Mouse (Mus musculus) liver, embryonic 13.5 days (tissue): Measurements from ENCODE around the gene Popdc2. TPM values are rescaled to one million over a fixed set of nuclear protein-coding genes. Genes with fewer than 3 reads are reported as not detected.
A peak's percentile ranks its signal among the peaks of the same experiment; 100 is the strongest.

Experiments used
- ATAC-seq: fragments of 200-750 bp; cut with Nextera tagmentation; 2 replicates; pipeline ENCODE4 v1.8.0; 2017; ENCODE audit warnings: low read depth, mild to moderate bottlenecking, moderate number of reproducible peaks, moderate library complexity
- DNase-seq: peaks from one replicate; pipeline ENCODE4 v3.0.0; 2022
- H3K27ac ChIP-seq: fragments of 300-500 bp; sonication (generic); 2 replicates; pipeline ENCODE4 v1.5.1; 2015; ENCODE audit warnings: moderate library complexity, mild to moderate bottlenecking, inconsistent platforms
- H3K27me3 ChIP-seq: fragments of 300-500 bp; sonication (generic); 2 replicates; pipeline ENCODE4 v1.6.1; 2015; ENCODE audit warnings: mild to moderate bottlenecking, inconsistent platforms
- H3K36me3 ChIP-seq: fragments of 300-500 bp; sonication (generic); 2 replicates; pipeline ENCODE4 v1.6.1; 2015; ENCODE audit warnings: mild to moderate bottlenecking, inconsistent platforms
- H3K4me1 ChIP-seq: fragments of 300-500 bp; sonication (generic); replicated peaks from 2 replicates; pipeline ENCODE4 v1.6.1; 2015; ENCODE audit warnings: inconsistent platforms
- H3K4me2 ChIP-seq: fragments of 300-500 bp; sonication (generic); 2 replicates; pipeline ENCODE4 v1.6.1; 2015; ENCODE audit warnings: inconsistent platforms, mild to moderate bottlenecking, moderate library complexity
- H3K4me3 ChIP-seq: fragments of 300-500 bp; sonication (generic); replicated peaks from 2 replicates; pipeline ENCODE4 v1.5.1; 2015; ENCODE audit warnings: mild to moderate bottlenecking, inconsistent platforms
- H3K9ac ChIP-seq: fragments of 300-500 bp; sonication (generic); 2 replicates; pipeline ENCODE4 v1.6.1; 2015; ENCODE audit warnings: mild to moderate bottlenecking, inconsistent platforms
- H3K9me3 ChIP-seq: fragments of 300-500 bp; sonication (generic); replicated peaks from 2 replicates; pipeline ENCODE4 v1.6.1; 2016; ENCODE audit warnings: inconsistent platforms
- WGBS: fragments of 180-500 bp; shearing (Covaris S2); methylation state at CpG from one replicate; pipeline ENCODE4 v1.1.7; 2015; ENCODE audit not compliant: insufficient replicate concordance; 5-methylcytosine and 5-hydroxymethylcytosine counted together
- polyA plus RNA-seq: library from polyadenylated mRNA; unstranded; fragments of >200 nt; fragmentation: Nextera tagmentation; extraction: Ambion mirVana; gene quantifications from 2 replicates; pipeline ENCODE4 v1.2.1, GENCODE M21; 2015

Popdc2 gene
- polyA plus RNA-seq, 1 experiment from 2014 or later = 24.2 TPM

DNA sequence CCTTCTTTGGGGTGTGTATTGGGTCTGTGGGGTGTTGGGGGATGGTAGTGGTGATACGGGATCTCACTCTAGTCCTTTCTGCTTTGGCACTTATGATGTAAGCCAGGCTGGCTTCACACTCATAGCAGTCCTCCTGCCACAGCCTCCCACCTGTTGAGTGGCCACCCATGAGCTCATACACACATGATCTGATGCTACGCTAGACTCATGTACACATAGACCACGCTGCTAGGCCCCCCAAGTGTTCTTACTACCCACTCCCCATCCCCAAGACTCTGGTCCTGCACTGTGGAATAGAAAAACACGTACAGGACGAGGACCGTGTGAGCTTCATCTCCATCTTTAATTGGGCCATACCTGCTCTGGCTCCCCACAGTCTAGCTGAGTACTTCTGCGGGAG lies 7.0 kb downstream of the Popdc2 start:
- no peak for DNase-seq
- H3K4me1 ChIP-seq = peaks cover 80% of the 10 kb centered on the region
- peak overlapping the region; percentile 97 for H3K27ac ChIP-seq
- ATAC-seq = no peak
- WGBS = 78% methylated on average over 7 of the region's 7 CpGs
- H3K4me2 ChIP-seq = no peak overlapping the region
- no peaks in the 10 kb centered on the region for H3K36me3 ChIP-seq
- 0 out of 2 replicates have a peak overlapping the region, but pooled peaks have one; percentile 11 for H3K9ac ChIP-seq
- H3K27me3 ChIP-seq = no peaks in the 10 kb centered on the region
- no peak overlapping the region for H3K4me3 ChIP-seq
- no peaks in the 10 kb centered on the region for H3K9me3 ChIP-seq

DNA sequence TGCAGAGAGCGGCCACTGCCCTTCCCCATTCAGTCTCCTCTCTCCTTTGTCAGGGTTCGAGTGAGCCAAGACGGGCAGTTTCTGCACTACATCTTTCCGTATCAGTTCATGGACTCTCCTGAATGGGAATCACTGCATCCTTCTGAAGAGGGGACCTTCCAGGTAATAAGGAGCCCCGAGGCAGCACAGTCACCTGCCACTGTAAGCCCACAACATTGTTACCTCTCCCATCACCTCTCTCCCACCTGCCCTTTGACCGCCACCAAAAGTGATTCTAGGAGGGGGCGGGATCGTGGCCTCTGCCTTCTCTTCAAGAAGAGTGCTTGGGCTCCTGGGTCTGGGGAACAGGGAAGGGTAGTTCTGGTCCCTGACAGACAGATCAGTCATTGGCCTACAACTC lies 7.4 kb downstream of the Popdc2 start:
- H3K4me1 ChIP-seq = peaks cover 80% of the 10 kb centered on the region
- H3K27me3 ChIP-seq = no peaks in the 10 kb centered on the region
- 0 out of 2 replicates have a peak overlapping the region, but pooled peaks have one; percentile 11 for H3K9ac ChIP-seq
- no peaks in the 10 kb centered on the region for H3K9me3 ChIP-seq
- H3K27ac ChIP-seq = peak overlapping the region; percentile 97
- no peaks in the 10 kb centered on the region for H3K36me3 ChIP-seq
- 82% methylated on average over 8 of the region's 8 CpGs for WGBS
- no peak overlapping the region for H3K4me3 ChIP-seq
- no peak overlapping the region for H3K4me2 ChIP-seq
- no peak for ATAC-seq
- DNase-seq = no peak

DNA sequence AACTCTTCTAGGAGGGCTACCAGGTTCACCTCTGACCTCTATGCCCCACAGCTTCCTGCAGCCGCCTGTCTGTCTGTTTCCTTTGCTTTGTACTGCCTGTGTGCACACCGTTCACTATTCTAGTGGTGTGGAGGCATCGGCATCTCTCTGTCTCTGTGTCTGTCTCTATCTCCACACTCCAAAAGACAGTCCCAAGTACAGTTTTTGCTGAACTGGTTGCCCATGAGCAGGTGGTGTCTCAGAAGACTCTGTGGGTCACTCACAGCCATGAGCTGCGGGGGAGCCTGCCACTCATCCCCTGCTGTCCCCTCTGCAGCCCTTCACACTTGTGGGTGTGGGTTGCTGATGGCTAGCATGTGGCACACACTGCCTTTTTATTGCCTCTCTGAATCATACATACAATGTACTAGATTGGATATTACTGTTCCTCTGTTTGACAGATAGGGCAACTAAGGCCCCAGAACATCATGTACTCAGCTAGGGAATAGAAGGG lies 8.0 kb downstream of the Popdc2 start:
- no peaks in the 10 kb centered on the region for H3K36me3 ChIP-seq
- 75% methylated on average over 4 of the region's 4 CpGs for WGBS
- peaks cover 82% of the 10 kb centered on the region for H3K4me1 ChIP-seq
- H3K27me3 ChIP-seq = no peaks in the 10 kb centered on the region
- no peak overlapping the region for H3K4me2 ChIP-seq
- H3K9me3 ChIP-seq = no peaks in the 10 kb centered on the region
- ATAC-seq (no peak), DNase-seq (no peak)
- no peak overlapping the region for H3K4me3 ChIP-seq
- peak overlapping the region; percentile 97 for H3K27ac ChIP-seq
- peak overlapping the region; percentile 84; the same call in 1 of the 2 replicates for H3K9ac ChIP-seq

DNA sequence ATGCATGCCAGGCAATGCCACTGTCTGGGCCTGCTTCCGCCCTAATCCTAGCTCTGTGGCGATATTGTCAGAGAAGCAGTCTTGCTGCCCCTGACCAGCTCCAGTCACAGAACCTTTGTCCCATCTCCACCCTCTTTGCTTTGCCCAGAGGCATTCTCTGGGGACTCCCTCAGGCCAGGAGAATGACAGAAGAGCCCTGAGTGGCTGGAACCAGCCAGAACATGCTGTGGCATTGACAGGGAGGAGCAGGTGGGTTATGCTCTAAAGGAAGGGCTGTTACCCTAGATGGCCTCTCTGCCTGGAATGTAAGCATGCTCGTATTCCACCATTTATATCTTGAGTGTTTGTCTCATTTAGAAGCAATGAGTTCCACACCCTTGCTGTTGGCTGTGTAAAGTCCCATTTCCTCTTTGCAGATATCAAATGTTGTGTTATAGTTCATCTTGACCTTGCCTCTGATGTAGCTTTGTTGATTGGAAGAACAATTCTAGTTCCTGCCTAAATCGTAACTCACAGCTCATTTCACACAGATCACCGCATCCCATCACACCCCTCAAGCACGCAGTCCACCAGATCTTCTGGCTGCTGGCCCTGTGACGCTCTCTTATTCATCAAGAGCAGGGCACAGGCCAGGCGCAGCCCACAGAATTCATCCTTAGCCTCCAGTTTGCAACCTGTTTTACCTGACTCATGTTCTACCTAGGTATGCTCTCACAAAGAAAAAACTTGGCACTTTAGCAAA lies 8.8 kb downstream of the Popdc2 start:
- H3K27me3 ChIP-seq = no peaks in the 10 kb centered on the region
- H3K27ac ChIP-seq = peak overlapping the region; percentile 97
- ATAC-seq (no peak), DNase-seq (no peak)
- H3K4me3 ChIP-seq = peak overlapping the region; percentile 68
- peak overlapping the region; percentile 67 for H3K4me2 ChIP-seq
- no peaks in the 10 kb centered on the region for H3K9me3 ChIP-seq
- WGBS = 78% methylated on average over 8 of the region's 8 CpGs
- peak overlapping the region; percentile 84 for H3K9ac ChIP-seq
- no peaks in the 10 kb centered on the region for H3K36me3 ChIP-seq
- peaks cover 82% of the 10 kb centered on the region for H3K4me1 ChIP-seq

DNA sequence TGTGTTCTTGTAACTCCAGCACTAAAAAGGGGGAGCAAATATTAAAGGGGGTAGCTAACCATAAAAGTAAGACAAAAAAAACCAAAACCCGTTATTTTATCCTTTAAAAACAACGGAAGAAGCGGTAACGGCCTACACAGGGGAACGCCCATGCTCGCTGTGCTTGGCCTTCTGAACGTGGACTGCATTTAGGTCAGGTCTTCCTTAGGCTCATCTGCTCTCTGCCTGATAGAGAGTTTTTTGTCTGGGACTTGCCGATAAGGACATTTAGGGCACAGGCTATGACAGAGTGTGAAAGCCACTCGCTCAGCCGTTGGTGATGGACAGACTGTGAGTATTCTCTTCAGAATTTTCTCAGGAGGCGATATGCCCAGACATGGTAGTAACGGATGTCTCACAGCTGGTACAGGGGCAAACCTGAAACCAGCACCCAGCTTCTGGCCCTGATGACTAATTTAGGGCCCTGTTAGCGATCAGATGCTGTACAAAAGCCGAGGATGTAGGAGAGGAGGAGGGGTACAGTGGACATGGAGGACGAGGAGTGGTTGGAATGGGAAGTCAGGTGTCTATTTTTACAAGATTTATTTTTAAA lies 9.8 kb downstream of the Popdc2 start:
- H3K9me3 ChIP-seq = no peaks in the 10 kb centered on the region
- ATAC-seq (peak; percentile 94), DNase-seq (peak; percentile 88)
- no peaks in the 10 kb centered on the region for H3K27me3 ChIP-seq
- peaks cover 85% of the 10 kb centered on the region for H3K4me1 ChIP-seq
- H3K36me3 ChIP-seq = 0 out of 2 replicates have a peak, but pooled peaks cover 2% of the 10 kb centered on the region
- H3K4me3 ChIP-seq = peak overlapping the region; percentile 68
- H3K9ac ChIP-seq = peak overlapping the region; percentile 84
- H3K27ac ChIP-seq = peak overlapping the region; percentile 97
- peak overlapping the region; percentile 67 for H3K4me2 ChIP-seq
- WGBS = 19% methylated on average over 15 of the region's 15 CpGs

DNA sequence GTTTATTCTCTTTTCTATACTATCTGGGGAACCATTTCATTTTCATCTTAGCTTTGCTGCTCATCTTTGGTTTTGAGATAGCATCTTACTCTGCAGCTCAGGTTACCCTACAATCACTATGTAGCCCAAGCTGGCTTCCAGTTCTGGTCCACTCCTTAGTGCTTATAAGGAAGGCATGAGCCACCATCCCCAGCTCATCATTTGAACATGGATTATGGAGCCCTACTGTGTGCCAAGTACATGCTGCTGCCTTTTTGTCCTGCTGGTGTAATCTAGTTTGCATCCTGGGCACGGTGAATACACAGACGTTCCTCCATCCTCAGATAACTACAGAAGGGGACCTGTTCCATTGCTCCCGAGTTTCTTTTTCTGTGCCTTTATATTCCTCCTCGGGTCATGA lies 10.9 kb downstream of the Popdc2 start:
- H3K9ac ChIP-seq = peak overlapping the region; percentile 84
- H3K27ac ChIP-seq = peak overlapping the region; percentile 97
- no peak for ATAC-seq
- peaks cover 92% of the 10 kb centered on the region for H3K4me1 ChIP-seq
- H3K9me3 ChIP-seq = no peaks in the 10 kb centered on the region
- no peak for DNase-seq
- 57% methylated on average over 4 of the region's 4 CpGs for WGBS
- peak overlapping the region; percentile 67 for H3K4me2 ChIP-seq
- H3K36me3 ChIP-seq = peaks cover 12% of the 10 kb centered on the region
- no peaks in the 10 kb centered on the region for H3K27me3 ChIP-seq
- peak overlapping the region; percentile 68 for H3K4me3 ChIP-seq

DNA sequence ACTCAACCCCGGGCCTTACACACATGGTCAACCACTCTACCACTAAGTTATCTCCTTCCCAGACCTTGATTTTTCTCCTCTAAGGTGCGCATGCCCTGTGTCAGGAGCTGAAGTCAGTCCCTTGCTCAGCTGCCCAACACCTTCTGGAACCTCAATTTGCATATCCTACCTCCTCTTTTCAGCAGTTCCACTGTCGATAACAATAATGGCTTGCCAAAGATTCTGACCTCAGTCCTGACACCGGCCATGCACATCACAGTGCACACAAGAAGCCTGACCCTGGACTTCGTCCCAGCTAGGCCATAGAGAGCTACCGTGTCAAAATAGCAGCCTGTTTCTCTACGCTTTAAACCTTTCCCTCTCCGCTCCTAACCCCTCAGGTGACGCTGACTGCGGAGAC lies 11.4 kb downstream of the Popdc2 start:
- Histone ChIP-seq H3K4me1 (peaks cover 89% of the 10 kb centered on the region), H3K36me3 (peaks cover 16% of the 10 kb centered on the region), H3K4me2 (peak overlapping the region; percentile 67), H3K9ac (peak overlapping the region; percentile 84), H3K27ac (peak overlapping the region; percentile 97), H3K27me3 (no peaks in the 10 kb centered on the region), H3K4me3 (peak overlapping the region; percentile 68), H3K9me3 (no peaks in the 10 kb centered on the region)
- DNase-seq = no peak
- no peak for ATAC-seq
- WGBS = 76% methylated on average over 10 of the region's 10 CpGs

DNA sequence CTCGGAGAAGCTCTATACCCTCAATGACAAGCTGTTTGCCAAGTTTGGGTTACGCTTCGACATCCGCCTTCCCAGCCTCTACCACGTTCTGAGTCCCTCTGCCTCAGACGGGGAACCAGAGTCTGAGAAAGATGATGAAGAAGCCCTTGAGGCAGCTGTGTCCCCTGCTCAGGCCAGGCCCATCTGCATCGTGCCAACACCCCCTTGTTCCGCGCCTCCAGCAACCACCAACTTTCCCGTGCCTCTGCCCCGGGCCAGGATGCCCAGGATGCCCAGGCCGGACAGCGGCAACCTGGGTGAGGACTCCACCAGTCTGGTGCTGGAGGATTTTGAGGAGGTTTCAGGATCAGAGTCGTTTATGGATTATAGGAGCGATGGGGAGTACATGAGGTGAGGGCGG lies 11.9 kb downstream of the Popdc2 start:
- Histone ChIP-seq H3K9me3 (no peaks in the 10 kb centered on the region), H3K27ac (peak overlapping the region; percentile 97), H3K36me3 (peaks cover 19% of the 10 kb centered on the region), H3K9ac (peak overlapping the region; percentile 84), H3K4me1 (peaks cover 89% of the 10 kb centered on the region), H3K4me3 (peak overlapping the region; percentile 68), H3K4me2 (peak overlapping the region; percentile 67), H3K27me3 (no peaks in the 10 kb centered on the region)
- ATAC-seq (no peak), DNase-seq (no peak)
- 80% methylated on average over 16 of the region's 16 CpGs for WGBS

DNA sequence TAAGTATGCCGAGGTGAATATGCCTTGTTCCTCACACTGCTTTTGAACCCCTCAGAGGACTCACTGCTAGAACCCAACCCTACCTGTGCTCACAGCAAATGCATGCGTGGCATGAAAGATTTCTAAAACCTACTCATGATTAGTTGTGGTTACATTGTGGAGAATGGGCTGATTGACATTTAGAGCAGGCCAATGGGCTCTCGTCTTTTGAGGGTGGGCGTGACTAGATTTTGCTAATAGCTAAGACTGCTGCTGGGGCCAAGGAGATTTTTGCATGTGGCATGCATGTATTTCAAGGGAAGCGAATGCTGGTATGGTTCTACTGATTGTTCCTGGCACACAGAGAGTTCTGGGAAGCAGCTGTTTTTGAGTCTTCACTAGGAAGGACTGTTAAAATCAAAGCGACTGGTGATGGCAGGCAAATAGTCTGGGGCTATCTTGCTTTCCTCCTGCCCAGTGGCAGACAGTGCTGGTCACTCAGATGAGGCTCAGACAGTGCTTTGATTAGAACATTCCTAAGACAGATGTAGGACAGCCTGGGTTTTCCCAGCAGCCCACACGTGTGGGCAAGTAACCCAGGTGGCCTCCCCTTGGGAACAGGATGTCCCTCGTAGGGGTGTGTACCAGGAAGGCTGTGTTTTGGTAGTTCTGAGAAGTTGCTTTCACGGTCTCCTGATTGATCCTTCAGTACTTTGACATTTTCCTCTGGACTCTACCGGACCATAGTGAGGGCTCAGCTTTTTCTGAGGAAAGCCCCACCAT lies 12.6 kb downstream of the Popdc2 start:
- peak overlapping the region; percentile 97 for H3K27ac ChIP-seq
- peak overlapping the region; percentile 67 for H3K4me2 ChIP-seq
- H3K9ac ChIP-seq = peak overlapping the region; percentile 84
- no peaks in the 10 kb centered on the region for H3K27me3 ChIP-seq
- H3K4me1 ChIP-seq = peaks cover 88% of the 10 kb centered on the region
- ATAC-seq (no peak; the same call in 1 of the 2 replicates), DNase-seq (peak; percentile 77)
- no peaks in the 10 kb centered on the region for H3K9me3 ChIP-seq
- WGBS = 50% methylated on average over 10 of the region's 10 CpGs
- H3K4me3 ChIP-seq = peak overlapping the region; percentile 68
- peaks cover 19% of the 10 kb centered on the region for H3K36me3 ChIP-seq

DNA sequence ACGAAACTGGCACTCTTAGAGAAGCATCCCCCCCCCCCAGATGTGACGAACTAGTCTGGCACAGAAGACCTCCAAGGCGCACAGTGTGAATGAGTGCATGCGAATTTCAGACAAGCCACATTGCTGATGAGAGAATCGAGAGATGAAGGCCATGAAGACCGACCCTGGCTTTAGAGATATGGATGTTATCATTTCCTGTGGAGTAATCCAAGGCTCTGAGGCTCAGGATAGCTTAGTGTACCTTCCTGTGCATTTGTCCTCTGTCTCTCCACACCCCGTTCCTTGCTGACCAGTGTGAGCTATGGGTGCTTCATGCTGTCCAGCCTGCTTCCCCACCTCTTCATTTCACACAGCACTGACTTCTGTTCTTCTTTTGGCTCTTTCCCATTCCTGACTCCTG lies 13.2 kb downstream of the Popdc2 start:
- ATAC-seq = peak; percentile 13; the same call in 1 of the 2 replicates
- H3K27me3 ChIP-seq = no peaks in the 10 kb centered on the region
- peaks cover 87% of the 10 kb centered on the region for H3K4me1 ChIP-seq
- H3K36me3 ChIP-seq = peaks cover 19% of the 10 kb centered on the region
- DNase-seq = no peak
- 22% methylated on average over 7 of the region's 7 CpGs for WGBS
- peak overlapping the region; percentile 97 for H3K27ac ChIP-seq
- H3K4me2 ChIP-seq = peak overlapping the region; percentile 67
- peak overlapping the region; percentile 84 for H3K9ac ChIP-seq
- no peaks in the 10 kb centered on the region for H3K9me3 ChIP-seq
- peak overlapping the region; percentile 68 for H3K4me3 ChIP-seq
